Mouse (Mus musculus): Measurements from ENCODE around the gene Macrod2.

- TF ChIP-seq CTCF (IDR thresholded peaks at IDR 0.05; ENCODE audit: low read depth) (no peak), EP300 (IDR thresholded peaks at IDR 0.05; ENCODE audit: low read depth) (no peak)
These were observed 269.3 kb downstream of the Macrod2 start for GRCm38 (mm10) chr2:140664381-140664780.
